Mouse (Mus musculus): ENCODE measurements around the gene Angpt4.

DNA sequence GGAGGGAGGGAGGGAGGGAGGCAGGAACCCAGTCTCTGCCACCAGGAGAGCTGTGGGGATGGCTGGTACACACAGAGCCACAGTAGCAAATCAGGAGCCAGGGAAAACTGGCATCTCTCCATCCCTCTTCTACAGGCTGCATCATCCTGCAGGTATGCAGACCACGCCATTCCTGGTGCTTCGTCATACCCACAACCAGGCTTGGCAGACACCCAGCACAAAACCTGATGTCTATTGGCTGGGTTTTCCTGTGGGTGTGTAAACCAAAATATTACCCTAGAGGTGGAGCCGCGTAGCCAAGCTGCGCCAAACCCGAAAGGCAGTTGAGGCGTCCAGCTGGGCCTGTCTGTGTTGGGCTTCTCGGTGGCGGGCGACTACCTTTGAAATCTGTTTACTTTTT is 51.5 kb downstream of the Angpt4 start:
- no peak for TF ChIP-seq GATA1 (IDR thresholded peaks at IDR 0.05; ENCODE audit: borderline replicate concordance, low read length)
- no peak for TF ChIP-seq FLI1 (IDR thresholded peaks at IDR 0.05; ENCODE audit: low read length)

All from megakaryocyte, embryonic 14.5 days (primary cell).